Mouse (Mus musculus): ENCODE data around the gene Ncoa6.

GRCm38 (mm10) chr2:155502596-155502995 lies 28.9 kb upstream of the Ncoa6 start:
- TF ChIP-seq GATA1 (IDR thresholded peaks at IDR 0.05; ENCODE audit: borderline replicate concordance, low read length) (no peak), CTCF (IDR thresholded peaks at IDR 0.05; ENCODE audit: low read depth, low read length) (no peak), POLR2AphosphoS5 (IDR thresholded peaks at IDR 0.05; ENCODE audit: insufficient replicate concordance, low read depth, low read length) (no peak), TAL1 (conservative IDR thresholded peaks at IDR 0.05; ENCODE audit: low read depth, low read length) (no peak)

Measured in G1E (cell line).